Mouse (Mus musculus): ENCODE data around the gene Prmt7. TPM values are rescaled to one million over a fixed set of nuclear protein-coding genes. Genes with fewer than 3 reads are reported as not detected.

Prmt7 gene
- polyA plus RNA-seq, 1 experiment from 2014 or later: 42.5 TPM

- H3K9ac ChIP-seq: no peak overlapping the region
- H3K4me2 ChIP-seq: no peak overlapping the region
- H3K9me3 ChIP-seq: no peaks in the 10 kb centered on the region
- H3K4me1 ChIP-seq: peaks cover 6% of the 10 kb centered on the region; the same call in 1 of the 2 replicates
- ATAC-seq (ENCODE audit: insufficient number of reproducible peaks, low FRiP score, low TSS enrichment, low read depth): no peak
- no peaks in the 10 kb centered on the region for H3K36me3 ChIP-seq
- WGBS: 53% methylated on average over 1 of the region's 1 CpGs
- H3K27me3 ChIP-seq: no peaks in the 10 kb centered on the region
- no peak overlapping the region for H3K4me3 ChIP-seq
- no peak overlapping the region for H3K27ac ChIP-seq
Observed at GRCm38 (mm10) chr8:106298846-106299245, 88.1 kb downstream of the Prmt7 start.

DNA sequence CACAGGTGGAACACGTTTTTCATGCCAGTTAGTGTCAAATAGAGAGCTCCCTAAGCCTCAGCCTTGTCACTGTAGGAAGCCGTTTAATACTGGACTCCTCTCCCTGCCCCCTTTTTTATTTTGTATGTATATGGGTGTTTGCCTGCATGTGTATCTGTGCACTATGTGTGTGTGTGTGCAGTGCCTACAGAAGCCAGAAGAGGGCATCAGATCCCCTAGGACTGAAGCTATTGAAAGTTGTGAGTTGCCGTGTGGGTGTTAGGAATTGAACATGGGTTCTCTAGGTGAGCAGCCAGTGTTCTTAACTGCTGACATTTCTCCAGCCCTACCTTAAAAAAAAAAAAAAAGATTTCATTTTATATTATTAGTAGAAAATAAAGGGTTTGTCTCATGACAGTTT, 89.0 kb downstream of the Prmt7 start:
- H3K4me3 ChIP-seq: no peak overlapping the region
- H3K9me3 ChIP-seq: no peaks in the 10 kb centered on the region
- H3K4me1 ChIP-seq: peaks cover 6% of the 10 kb centered on the region; the same call in 1 of the 2 replicates
- H3K9ac ChIP-seq: no peak overlapping the region
- ATAC-seq (ENCODE audit: insufficient number of reproducible peaks, low FRiP score, low TSS enrichment, low read depth): no peak
- H3K36me3 ChIP-seq: no peaks in the 10 kb centered on the region
- no peak overlapping the region for H3K4me2 ChIP-seq
- WGBS: 80% methylated on average over 3 of the region's 3 CpGs
- no peaks in the 10 kb centered on the region for H3K27me3 ChIP-seq
- no peak overlapping the region for H3K27ac ChIP-seq

- no peaks in the 10 kb centered on the region for H3K27me3 ChIP-seq
- no peak overlapping the region for H3K4me3 ChIP-seq
- no peaks in the 10 kb centered on the region for H3K36me3 ChIP-seq
- 59% methylated on average over 9 of the region's 9 CpGs for WGBS
- no peak for ATAC-seq (ENCODE audit: insufficient number of reproducible peaks, low FRiP score, low TSS enrichment, low read depth)
- H3K27ac ChIP-seq: no peak overlapping the region
- H3K9ac ChIP-seq: no peak overlapping the region
- H3K9me3 ChIP-seq: no peaks in the 10 kb centered on the region
- H3K4me2 ChIP-seq: no peak overlapping the region
- H3K4me1 ChIP-seq: peaks cover 6% of the 10 kb centered on the region; the same call in 1 of the 2 replicates
Observed at GRCm38 (mm10) chr8:106300739-106301715, 90.3 kb downstream of the Prmt7 start.

Other genes starting within 250 kb of the Prmt7 start
- 57.6 and 62.7 TPM in 2 replicates for gene Slc12a4, start 244.8 kb upstream of the Prmt7 start, polyA plus RNA-seq (2015; fragmentation: Nextera tagmentation; extraction: Ambion mirVana)
- gene Dpep3, start 231.5 kb upstream of the Prmt7 start, polyA plus RNA-seq (2015; fragmentation: Nextera tagmentation; extraction: Ambion mirVana): not detected in 2 replicates
- 22.3 and 25.2 TPM in 2 replicates for gene Dus2, start 219.6 kb upstream of the Prmt7 start, polyA plus RNA-seq (2015; fragmentation: Nextera tagmentation; extraction: Ambion mirVana)
- not detected in 2 replicates for gene Dpep2nb, start 205.0 kb upstream of the Prmt7 start, polyA plus RNA-seq (2015; fragmentation: Nextera tagmentation; extraction: Ambion mirVana)
- 18.4 and 19.0 TPM in 2 replicates for gene Ddx28, start 199.1 kb upstream of the Prmt7 start, polyA plus RNA-seq (2015; fragmentation: Nextera tagmentation; extraction: Ambion mirVana)
- 5.7 and 6.9 TPM in 2 replicates for gene Nfatc3, start 152.1 kb upstream of the Prmt7 start, polyA plus RNA-seq (2015; fragmentation: Nextera tagmentation; extraction: Ambion mirVana)
- 57.6 and 58.3 TPM in 2 replicates for gene Esrp2, start 74.0 kb upstream of the Prmt7 start, polyA plus RNA-seq (2015; fragmentation: Nextera tagmentation; extraction: Ambion mirVana)
- gene Pla2g15, start 60.5 kb upstream of the Prmt7 start, polyA plus RNA-seq (2015; fragmentation: Nextera tagmentation; extraction: Ambion mirVana): 17.9 and 19.9 TPM in 2 replicates
- gene Slc7a6, start 42.1 kb upstream of the Prmt7 start, polyA plus RNA-seq (2015; fragmentation: Nextera tagmentation; extraction: Ambion mirVana): 36.5 and 41.0 TPM in 2 replicates
- 31.7 TPM in 2 replicates for gene Slc7a6os, start within 50 bp of the Prmt7 start, polyA plus RNA-seq (2015; fragmentation: Nextera tagmentation; extraction: Ambion mirVana)
- 23.6 and 28.3 TPM in 2 replicates for gene Smpd3, start 127.1 kb downstream of the Prmt7 start, polyA plus RNA-seq (2015; fragmentation: Nextera tagmentation; extraction: Ambion mirVana)
- 21.1 and 22.2 TPM in 2 replicates for gene Zfp90, start 204.4 kb downstream of the Prmt7 start, polyA plus RNA-seq (2015; fragmentation: Nextera tagmentation; extraction: Ambion mirVana)

Measured in limb, embryonic 15.5 days (tissue).